Mouse (Mus musculus) liver, adult (tissue): Measurements from ENCODE around the gene Olig3.

Experiments
- GATA4 ChIP-seq: IDR thresholded peaks from 2 replicates; pipeline ENCODE4 v1.6.1; 2014; ENCODE audit warnings: mild to moderate bottlenecking, low read length; ENCODE audit not compliant: insufficient replicate concordance

Olig3 gene

DNA sequence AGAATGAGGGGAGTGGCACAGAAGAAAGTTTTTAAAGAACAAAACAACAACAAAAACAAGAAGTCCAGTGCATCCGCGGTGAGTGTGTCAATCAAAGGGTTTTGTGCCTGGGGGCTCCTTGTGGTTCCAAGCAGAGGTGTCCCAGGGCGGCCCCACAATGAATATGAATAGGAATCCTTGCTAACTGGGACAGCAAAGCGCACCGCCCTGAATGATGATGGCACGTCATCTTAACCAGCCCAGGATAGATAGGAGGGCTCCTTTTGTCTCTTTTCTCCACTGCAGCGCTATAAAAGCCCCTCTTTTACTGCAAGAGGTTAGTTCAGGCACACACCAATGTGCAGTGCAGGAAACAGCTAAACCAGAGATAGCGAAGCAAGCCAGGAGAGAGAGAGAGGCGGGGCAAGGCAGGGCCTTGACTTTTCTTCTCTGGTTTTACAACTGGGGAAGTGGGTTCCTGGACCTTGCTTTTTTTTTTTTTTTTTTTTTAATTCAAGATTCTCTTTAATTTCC, at the start of gene Olig3:
Gene Olig3 (plus strand): TSS at position 463 of the 513 bp plus-strand sequence.
- no peak for TF ChIP-seq GATA4

DNA sequence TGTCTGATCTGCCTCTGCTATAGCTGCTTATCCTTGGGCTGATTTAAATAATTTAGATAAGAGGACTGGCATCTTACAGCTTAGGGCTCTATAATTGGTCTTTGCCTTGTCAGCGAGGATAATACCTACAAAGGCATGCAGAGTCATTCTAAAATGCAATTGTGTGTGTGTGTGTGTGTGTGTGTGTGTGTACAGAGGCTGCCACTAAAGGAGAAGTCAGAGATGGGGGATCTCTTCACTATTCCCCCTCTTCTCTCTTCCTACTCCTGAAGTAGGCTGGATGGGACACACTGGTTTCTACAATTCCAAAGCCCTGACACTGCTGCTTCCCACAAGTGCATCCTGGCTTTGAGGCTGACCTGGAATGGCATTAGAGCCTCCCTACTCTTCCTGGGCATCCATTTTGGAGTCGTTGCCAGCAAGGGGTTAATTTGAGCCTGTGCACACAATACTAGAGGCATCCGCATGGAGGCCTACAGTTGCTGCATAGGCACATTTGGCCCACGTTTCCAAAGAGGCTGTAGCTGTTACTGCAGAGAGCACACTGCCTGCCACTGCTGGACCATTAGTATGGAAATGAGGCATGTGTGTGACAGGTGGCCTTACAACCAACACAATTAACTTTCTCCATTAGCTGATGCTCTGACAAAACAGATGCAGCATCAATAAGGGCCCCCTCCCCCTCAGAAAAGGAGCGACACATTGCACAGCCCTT, 46.5 kb upstream of the Olig3 start:
- no peak for TF ChIP-seq GATA4

- no peak for TF ChIP-seq GATA4
Measured at GRCm38 (mm10) chr10:19310471-19310870, 45.9 kb upstream of the Olig3 start.

DNA sequence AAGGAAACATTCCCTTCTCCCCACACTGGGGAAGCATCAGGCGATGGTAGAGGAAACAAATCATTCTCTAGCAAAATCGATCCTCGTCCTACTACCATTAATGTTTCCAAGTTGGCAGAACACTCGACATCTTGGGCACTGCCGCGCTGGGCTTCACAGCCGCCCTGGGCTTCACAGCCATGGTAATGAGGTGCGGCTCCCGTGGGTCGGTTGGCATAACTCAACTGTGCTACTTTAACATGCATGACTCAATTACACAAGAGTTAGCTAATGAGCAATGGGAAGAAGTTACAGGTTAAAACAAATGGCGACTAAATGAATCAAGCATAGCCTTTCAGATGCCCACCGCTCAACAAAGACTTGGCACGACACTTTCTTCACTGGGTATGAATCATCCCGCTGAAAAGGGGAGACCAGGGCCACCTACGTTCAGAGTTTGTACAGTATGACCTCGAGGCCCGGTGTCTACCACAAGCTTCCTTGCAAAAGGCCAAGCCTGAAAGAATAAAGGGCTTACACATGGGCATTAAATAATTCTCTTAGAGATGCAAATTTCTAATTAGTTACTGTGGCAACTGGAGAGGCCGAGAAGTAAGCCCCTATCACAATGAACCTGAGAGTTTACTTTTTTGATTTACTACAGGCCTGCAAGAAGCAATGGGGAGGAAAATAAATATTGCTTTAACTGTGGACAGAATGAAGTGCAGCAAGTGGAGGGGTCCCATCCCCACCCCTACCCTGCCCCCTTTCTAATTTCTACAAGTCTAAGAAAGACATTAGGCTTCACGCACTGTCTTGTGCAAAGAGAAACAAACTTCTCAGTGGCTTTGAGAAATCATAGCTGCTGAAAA, 38.1 kb upstream of the Olig3 start:
- TF ChIP-seq GATA4: no peak

GRCm38 (mm10) chr10:19321781-19322180, 34.6 kb upstream of the Olig3 start:
- no peak for TF ChIP-seq GATA4

- TF ChIP-seq GATA4: no peak
Measured at GRCm38 (mm10) chr10:19329191-19329777, 27.0 kb upstream of the Olig3 start.

DNA sequence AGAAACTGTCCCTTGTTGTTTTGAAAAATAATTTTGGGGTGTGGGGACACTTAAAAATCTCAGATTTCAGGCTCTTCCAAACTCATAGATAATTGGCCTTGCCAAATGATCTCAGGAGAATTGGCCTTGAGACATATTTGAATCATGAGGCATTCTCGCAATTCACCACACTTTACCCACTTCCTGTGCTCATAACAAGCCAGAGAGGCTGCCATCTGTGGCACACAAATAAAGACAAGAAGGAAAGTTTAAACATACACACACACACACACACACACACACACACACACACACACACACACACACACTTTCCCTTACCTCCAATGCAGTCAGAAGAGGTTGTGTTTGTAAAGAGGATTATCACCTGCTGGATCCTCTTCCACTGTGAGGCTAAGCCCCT, 22.9 kb upstream of the Olig3 start:
- TF ChIP-seq GATA4: no peak

DNA sequence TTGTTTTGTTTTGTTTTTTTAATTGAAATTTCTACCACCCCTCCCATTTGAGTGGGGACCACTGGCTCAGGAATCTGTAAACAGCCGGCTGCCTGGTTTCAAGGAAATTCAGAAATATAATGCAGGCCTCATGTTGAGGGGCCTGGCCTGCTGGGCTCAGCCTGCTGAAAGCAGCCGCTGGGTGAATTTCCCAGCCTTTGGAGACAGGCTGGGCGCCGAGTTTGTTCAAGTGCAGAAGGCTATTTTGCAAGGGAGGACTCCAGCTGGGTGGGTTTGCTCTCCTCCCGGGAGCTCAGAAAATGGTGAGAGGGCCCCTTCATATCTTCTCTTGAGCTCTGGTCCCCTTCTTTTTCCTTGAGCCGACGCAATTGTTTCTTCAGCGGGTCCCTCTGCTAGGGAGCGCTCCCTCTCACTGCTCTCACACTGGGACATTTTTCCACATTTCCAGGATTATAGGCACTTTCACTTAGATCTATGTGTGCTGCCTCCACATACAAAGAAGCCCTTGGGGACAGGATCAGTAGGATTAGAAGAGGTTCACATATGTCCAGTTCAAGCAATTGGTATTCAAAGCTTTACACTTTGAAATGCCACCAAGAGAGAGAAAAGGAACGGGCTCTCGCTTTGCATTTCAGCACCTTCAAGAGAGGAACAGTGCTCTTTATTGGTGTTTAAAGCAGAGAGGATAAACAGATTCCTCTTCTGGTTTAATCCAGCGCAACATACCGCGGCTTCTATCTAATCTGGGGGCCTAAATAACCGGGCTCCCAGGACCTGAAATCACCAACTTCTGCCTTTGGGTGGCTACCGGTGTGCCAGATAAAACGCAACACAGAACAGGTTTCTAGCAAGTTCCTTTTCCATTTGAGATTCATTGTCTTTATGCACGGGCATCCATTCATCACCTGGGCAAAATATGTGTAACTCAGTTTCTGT, 17.4 kb upstream of the Olig3 start:
- no peak for TF ChIP-seq GATA4

DNA sequence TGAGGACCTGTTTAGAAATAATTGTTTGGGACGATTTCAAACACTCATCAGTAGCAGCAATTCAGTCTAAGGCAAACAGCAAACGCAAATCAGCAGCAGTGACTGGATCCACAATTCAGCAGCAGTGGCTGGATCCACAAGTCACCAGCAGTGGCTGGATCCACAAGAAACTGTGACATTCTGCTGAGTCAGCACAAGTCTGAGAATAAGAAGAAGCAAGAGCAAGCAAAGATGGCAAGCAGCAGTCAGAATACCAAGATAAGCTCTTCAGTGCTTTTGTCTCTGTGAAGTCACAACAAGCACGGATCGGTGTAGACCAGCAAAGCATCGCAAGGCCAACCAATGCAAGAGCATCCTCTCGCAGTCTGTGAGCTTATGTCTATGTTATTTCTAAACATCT, 12.3 kb upstream of the Olig3 start:
- no peak for TF ChIP-seq GATA4

GRCm38 (mm10) chr10:19349326-19349725, 7.0 kb upstream of the Olig3 start:
- TF ChIP-seq GATA4: no peak

DNA sequence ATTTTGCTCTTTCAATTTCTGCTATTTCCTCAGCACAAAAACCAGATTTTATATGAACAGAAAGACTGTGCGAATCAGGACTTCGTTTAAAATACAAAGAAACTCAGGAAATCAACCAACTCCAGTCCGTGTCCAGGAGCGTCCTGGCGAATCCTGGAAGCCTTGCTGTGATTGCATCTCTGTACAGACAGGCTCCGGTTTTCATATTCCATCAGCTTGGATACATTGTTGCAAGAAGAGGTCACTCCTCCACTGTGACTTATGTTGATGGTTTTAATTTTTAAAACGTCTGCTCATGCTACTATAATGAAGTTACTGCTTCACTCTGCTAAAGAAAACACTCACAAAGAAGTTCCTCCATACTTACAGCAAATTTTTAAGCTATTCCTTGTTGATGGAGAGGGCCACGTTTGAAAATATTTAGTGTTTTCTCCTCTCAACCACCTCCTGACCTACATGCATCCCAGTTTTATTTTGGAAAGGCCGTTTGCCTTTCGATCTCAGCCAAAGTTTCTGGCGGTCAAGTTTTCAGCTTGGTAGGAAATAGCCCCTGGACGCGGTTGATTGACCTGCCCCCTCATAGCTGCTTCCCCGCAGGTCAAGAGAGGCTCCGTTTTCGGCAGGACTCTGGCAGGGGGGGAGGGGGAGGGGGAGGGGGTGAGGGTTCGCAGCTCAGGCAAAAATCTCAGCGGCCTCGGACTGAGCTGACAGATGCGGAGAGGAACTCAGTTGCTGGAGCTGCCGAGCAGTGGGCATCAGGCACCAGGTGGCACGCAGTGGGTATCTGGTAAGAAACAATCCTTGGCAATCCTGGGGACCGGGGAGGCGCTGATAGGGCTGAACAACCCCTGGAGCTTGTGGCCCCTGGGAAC, 4.1 kb upstream of the Olig3 start:
- TF ChIP-seq GATA4: no peak

DNA sequence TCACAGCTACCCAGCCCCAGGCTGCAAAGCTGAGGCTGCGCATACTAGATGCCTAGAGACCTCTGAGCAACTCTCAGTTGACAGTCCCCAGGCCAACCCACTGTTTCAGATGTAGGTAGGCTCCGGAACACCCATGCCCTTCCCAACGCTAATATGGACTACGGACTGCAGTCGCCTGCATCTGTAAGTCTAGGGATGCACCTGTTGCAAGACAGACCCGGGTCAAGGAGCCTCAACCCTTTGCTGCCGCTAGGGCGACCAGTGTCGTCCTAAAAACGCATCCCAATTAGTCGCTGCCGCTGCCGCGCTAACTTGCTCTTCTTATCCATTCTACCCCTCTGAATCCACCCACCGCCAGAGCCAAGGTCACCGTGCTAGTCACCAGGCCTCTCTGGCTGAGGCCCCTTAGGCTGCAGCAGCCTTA, 3.4 kb upstream of the Olig3 start:
- no peak for TF ChIP-seq GATA4

DNA sequence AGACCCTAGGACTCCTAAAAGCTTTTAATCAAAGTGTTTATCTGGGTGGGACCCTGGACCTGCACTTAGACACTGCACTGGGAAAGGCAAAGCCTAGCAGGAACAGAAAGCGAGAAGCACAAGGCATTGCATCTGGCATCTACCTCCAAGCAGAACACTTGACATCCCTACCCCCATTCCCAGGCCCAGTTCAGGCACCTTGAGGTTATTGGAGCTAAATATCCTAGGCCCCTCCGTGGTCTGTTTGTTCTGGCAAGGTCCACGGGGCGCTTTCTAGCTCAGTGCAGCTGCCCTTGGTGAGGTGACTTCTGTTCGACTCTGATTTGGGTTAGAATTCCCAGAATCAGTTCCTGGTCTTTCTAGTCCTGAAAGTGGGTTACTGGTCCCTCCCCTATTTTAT, 2.7 kb upstream of the Olig3 start:
- no peak for TF ChIP-seq GATA4

- no peak for TF ChIP-seq GATA4
Measured at GRCm38 (mm10) chr10:19354146-19354545, 2.2 kb upstream of the Olig3 start.
